Mouse (Mus musculus): ENCODE data around the gene Fbxl19. TPM values are rescaled to one million over a fixed set of nuclear protein-coding genes. Genes with fewer than 3 reads are reported as not detected.

The Fbxl19 gene
- total and polyA plus RNA-seq, 3 experiments = 3.3 to 4.8 (median 3.4) TPM

- Histone ChIP-seq H3K27me3 (ENCODE audit: control insufficient read depth, insufficient read depth, low read length) (no peaks in the 10 kb centered on the region), H3K27ac (no peak overlapping the region), H3K36me3 (ENCODE audit: control insufficient read depth, insufficient read depth, low read length) (no peaks in the 10 kb centered on the region), H3K9ac (ENCODE audit: low read depth, low read length) (no peak overlapping the region), H3K4me1 (ENCODE audit: control insufficient read depth, insufficient read depth, low read length) (peaks cover 9% of the 10 kb centered on the region), H3K79me2 (replicated peaks; ENCODE audit: control insufficient read depth, insufficient read depth, low read length) (no peaks in the 10 kb centered on the region), H3K4me3 (no peak overlapping the region)
- TF ChIP-seq POLR2A (IDR thresholded peaks at IDR 0.05; ENCODE audit: insufficient read depth, low read depth, low read length) (no peak), CTCF (IDR thresholded peaks at IDR 0.05) (no peak), EP300 (IDR thresholded peaks at IDR 0.05; ENCODE audit: insufficient read depth, low read depth, low read length) (no peak)
- WGBS = 84% methylated on average over 4 of the region's 4 CpGs
- intact Hi-C loops (cut with DNase I) = loop anchor here (5.0 kb wide), 1 partner anchor 119 kb away; no protein-coding TSS in a partner anchor
- no peak for DNase-seq
Measured at GRCm38 (mm10) chr7:127798591-127798990, 54.2 kb downstream of the Fbxl19 start.

- Histone ChIP-seq H3K4me1 (ENCODE audit: control insufficient read depth, insufficient read depth, low read length) (peaks cover 9% of the 10 kb centered on the region), H3K79me2 (replicated peaks; ENCODE audit: control insufficient read depth, insufficient read depth, low read length) (no peaks in the 10 kb centered on the region), H3K4me3 (no peak overlapping the region), H3K9ac (ENCODE audit: low read depth, low read length) (no peak overlapping the region), H3K27ac (no peak overlapping the region), H3K36me3 (ENCODE audit: control insufficient read depth, insufficient read depth, low read length) (no peaks in the 10 kb centered on the region), H3K27me3 (ENCODE audit: control insufficient read depth, insufficient read depth, low read length) (no peaks in the 10 kb centered on the region)
- 89% methylated on average over 13 of the region's 13 CpGs for WGBS
- no peak for TF ChIP-seq EP300 (IDR thresholded peaks at IDR 0.05; ENCODE audit: insufficient read depth, low read depth, low read length)
- no peak for TF ChIP-seq CTCF (IDR thresholded peaks at IDR 0.05)
- no peak for TF ChIP-seq POLR2A (IDR thresholded peaks at IDR 0.05; ENCODE audit: insufficient read depth, low read depth, low read length)
- intact Hi-C loops (cut with DNase I) = loop anchor here (5.0 kb wide), 1 partner anchor 118 kb away; no protein-coding TSS in a partner anchor
- no peak for DNase-seq
Measured at GRCm38 (mm10) chr7:127799211-127799610, 54.9 kb downstream of the Fbxl19 start.

- Histone ChIP-seq H3K27me3 (ENCODE audit: control insufficient read depth, insufficient read depth, low read length) (no peaks in the 10 kb centered on the region), H3K27ac (no peak overlapping the region), H3K4me3 (no peak overlapping the region), H3K79me2 (replicated peaks; ENCODE audit: control insufficient read depth, insufficient read depth, low read length) (no peaks in the 10 kb centered on the region), H3K36me3 (ENCODE audit: control insufficient read depth, insufficient read depth, low read length) (no peaks in the 10 kb centered on the region), H3K9ac (ENCODE audit: low read depth, low read length) (no peak overlapping the region), H3K4me1 (ENCODE audit: control insufficient read depth, insufficient read depth, low read length) (peaks cover 9% of the 10 kb centered on the region)
- intact Hi-C loops (cut with DNase I) = loop anchor here (1.0 to 5.0 kb wide), 5 partner anchors 15 to 135 kb away; partner anchors contain the start of genes Zfp646 and Zfp668
- no peak for DNase-seq
- no peak for TF ChIP-seq POLR2A (IDR thresholded peaks at IDR 0.05; ENCODE audit: insufficient read depth, low read depth, low read length)
- TF ChIP-seq EP300 (IDR thresholded peaks at IDR 0.05; ENCODE audit: insufficient read depth, low read depth, low read length) = no peak
- no peak for TF ChIP-seq CTCF (IDR thresholded peaks at IDR 0.05)
- 90% methylated on average over 1 of the region's 1 CpGs for WGBS
Measured at GRCm38 (mm10) chr7:127799738-127800137, 55.4 kb downstream of the Fbxl19 start.

- Histone ChIP-seq H3K4me3 (peak within 1 kb of the TSS; percentile 48), H3K27me3 (ENCODE audit: control insufficient read depth, insufficient read depth, low read length) (no peaks in the 10 kb centered on the region), H3K4me1 (ENCODE audit: control insufficient read depth, insufficient read depth, low read length) (peaks cover 9% of the 10 kb centered on the region), H3K36me3 (ENCODE audit: control insufficient read depth, insufficient read depth, low read length) (no peaks in the 10 kb centered on the region), H3K79me2 (replicated peaks; ENCODE audit: control insufficient read depth, insufficient read depth, low read length) (no peaks in the 10 kb centered on the region), H3K9ac (ENCODE audit: low read depth, low read length) (peak within 1 kb of the TSS; percentile 69), H3K27ac (peak within 1 kb of the TSS; percentile 78)
- WGBS = 11% methylated on average over 6 of the region's 6 CpGs
- intact Hi-C loops (cut with DNase I) = loop anchor here (1.0 to 2.0 kb wide), 4 partner anchors 14 to 134 kb away; partner anchors contain the start of genes Zfp646 and Zfp668
- TF ChIP-seq EP300 (IDR thresholded peaks at IDR 0.05; ENCODE audit: insufficient read depth, low read depth, low read length) (peak; percentile 94), CTCF (IDR thresholded peaks at IDR 0.05) (peak; percentile 99), POLR2A (IDR thresholded peaks at IDR 0.05; ENCODE audit: insufficient read depth, low read depth, low read length) (peak; percentile 97)
- DNase-seq = peak; percentile 92 to 94
Measured at GRCm38 (mm10) chr7:127800435-127801009, 56.2 kb downstream of the Fbxl19 start, which contains the start of gene Hsd3b7. Gene Hsd3b7, plus strand, starts transcription at chr7:127800604.

GRCm38 (mm10) chr7:127801010-127801621 is 56.8 kb downstream of the Fbxl19 start:
- 70% methylated on average over 8 of the region's 8 CpGs for WGBS
- TF ChIP-seq POLR2A (IDR thresholded peaks at IDR 0.05; ENCODE audit: insufficient read depth, low read depth, low read length) (no peak), EP300 (IDR thresholded peaks at IDR 0.05; ENCODE audit: insufficient read depth, low read depth, low read length) (no peak), CTCF (IDR thresholded peaks at IDR 0.05) (0 out of 2 replicates have a peak, but pooled peaks have one; percentile 4)
- DNase-seq = peak in 1 of 2 experiments; percentile 29
- Histone ChIP-seq H3K9ac (ENCODE audit: low read depth, low read length) (peak overlapping the region; percentile 69), H3K27me3 (ENCODE audit: control insufficient read depth, insufficient read depth, low read length) (no peaks in the 10 kb centered on the region), H3K4me3 (peak overlapping the region; percentile 48), H3K79me2 (replicated peaks; ENCODE audit: control insufficient read depth, insufficient read depth, low read length) (no peaks in the 10 kb centered on the region), H3K4me1 (ENCODE audit: control insufficient read depth, insufficient read depth, low read length) (peaks cover 9% of the 10 kb centered on the region), H3K27ac (peak overlapping the region; percentile 78), H3K36me3 (ENCODE audit: control insufficient read depth, insufficient read depth, low read length) (no peaks in the 10 kb centered on the region)
- intact Hi-C loops (cut with DNase I) = loop anchor here (2.0 kb wide), 1 partner anchor 134 kb away; no protein-coding TSS in a partner anchor

GRCm38 (mm10) chr7:127802313-127802712 is 58.0 kb downstream of the Fbxl19 start:
- Histone ChIP-seq H3K79me2 (replicated peaks; ENCODE audit: control insufficient read depth, insufficient read depth, low read length) (no peaks in the 10 kb centered on the region), H3K9ac (ENCODE audit: low read depth, low read length) (no peak overlapping the region), H3K36me3 (ENCODE audit: control insufficient read depth, insufficient read depth, low read length) (no peaks in the 10 kb centered on the region), H3K27me3 (ENCODE audit: control insufficient read depth, insufficient read depth, low read length) (no peaks in the 10 kb centered on the region), H3K4me3 (no peak overlapping the region), H3K4me1 (ENCODE audit: control insufficient read depth, insufficient read depth, low read length) (peaks cover 9% of the 10 kb centered on the region), H3K27ac (no peak overlapping the region)
- intact Hi-C loops (cut with DNase I) = no loop called here
- 88% methylated on average over 17 of the region's 17 CpGs for WGBS
- TF ChIP-seq EP300 (IDR thresholded peaks at IDR 0.05; ENCODE audit: insufficient read depth, low read depth, low read length) (no peak), CTCF (IDR thresholded peaks at IDR 0.05) (no peak), POLR2A (IDR thresholded peaks at IDR 0.05; ENCODE audit: insufficient read depth, low read depth, low read length) (no peak)
- no peak for DNase-seq
